Mouse (Mus musculus) lung, postnatal 14 days (tissue): Measurements from ENCODE around the gene Iqschfp.

ENCODE experiments used
- DNase-seq: peaks from one replicate; pipeline ENCODE4 v3.0.0; 2021

Gene Iqschfp

DNA sequence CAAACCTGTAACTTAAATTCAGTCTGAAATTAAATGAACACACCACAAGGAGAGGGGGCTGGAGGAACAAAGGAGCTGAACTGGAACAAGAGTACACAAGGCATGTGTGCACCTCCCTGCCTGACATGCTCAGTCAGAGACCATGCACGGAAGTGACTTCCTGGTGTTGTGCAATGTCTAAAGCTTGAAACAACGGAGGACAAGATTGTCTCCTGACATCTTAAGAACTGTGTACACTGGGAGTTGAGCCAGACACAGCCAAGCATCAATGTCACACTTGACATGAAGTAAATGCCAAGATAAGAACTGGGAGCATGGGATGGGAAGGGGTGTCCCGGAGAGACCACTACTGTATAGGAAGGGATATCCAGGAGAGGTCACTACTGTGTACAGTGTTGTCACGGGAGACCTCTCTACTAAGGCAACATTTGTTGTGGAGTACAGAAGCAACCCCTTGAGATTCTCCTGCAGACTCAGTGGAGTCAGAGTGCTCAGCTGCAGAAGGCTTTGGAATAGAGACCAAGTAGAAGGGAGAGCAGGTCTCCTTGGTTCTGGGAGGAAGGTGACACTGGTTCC, 663.1 kb downstream of the Iqschfp start:
- peak; percentile 22 for DNase-seq

DNA sequence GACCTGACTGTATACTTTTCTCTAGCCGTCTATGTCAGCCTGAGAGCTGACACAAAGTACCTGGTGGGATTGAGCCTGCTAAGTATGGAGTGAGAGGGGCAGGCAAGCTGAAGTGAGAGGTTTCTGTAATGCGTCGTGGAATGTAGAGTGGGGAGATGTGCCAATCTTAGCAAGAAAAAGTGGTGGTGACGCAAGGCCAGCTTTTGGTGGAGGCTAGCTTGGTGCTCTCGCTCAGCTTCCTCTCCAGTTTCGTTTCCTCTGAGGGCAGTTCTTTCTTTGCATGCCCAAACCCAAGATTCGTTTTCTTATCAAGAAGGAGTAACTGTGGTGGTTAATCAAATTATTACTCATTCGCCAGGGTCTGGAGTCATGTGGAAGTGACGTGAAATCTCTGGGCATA, 664.9 kb downstream of the Iqschfp start:
- peak; percentile 31 for DNase-seq

DNA sequence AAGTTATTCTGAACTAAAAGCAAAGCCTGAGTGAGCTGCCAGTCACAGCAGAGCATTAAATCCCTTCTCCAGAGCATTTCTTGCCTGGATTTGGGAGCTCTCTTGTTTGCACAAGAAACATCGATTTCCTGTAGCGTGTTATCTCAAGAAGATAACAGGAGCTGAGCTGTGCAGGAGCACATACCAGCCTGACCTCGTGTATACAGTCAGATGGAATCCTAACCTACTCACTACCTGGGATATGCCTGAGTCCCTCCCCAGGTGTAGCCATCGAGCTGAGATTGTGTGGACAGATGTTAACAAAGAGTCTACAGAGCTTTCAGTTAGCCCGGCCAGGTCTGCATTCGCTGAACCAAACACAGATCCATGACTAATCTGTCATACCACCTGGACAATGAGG, 666.7 kb downstream of the Iqschfp start:
- no peak for DNase-seq

- DNase-seq, result no peak
These were observed 668.0 kb downstream of the Iqschfp start for GRCm38 (mm10) chr3:68560057-68560456.

DNA sequence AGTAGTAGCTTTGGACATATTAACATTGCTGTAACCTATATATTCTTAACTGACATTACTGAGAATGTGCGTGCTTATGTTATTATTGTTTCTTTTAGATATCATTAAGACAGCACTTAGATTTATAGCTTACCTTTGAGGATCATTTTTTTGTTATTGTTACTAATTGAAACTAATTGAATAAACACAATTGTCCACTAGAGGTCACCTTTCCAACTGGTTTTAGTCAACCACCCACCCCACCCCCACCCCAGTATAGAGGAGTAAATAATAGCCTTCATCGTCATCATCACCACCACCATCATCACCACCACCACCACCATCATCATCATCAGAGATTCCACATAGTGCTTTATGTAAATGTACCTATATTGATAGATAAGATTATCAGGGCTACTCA, 670.8 kb downstream of the Iqschfp start:
- DNase-seq, result no peak

GRCm38 (mm10) chr3:68563922-68564321, 671.9 kb downstream of the Iqschfp start:
- DNase-seq, result peak; percentile 46

DNA sequence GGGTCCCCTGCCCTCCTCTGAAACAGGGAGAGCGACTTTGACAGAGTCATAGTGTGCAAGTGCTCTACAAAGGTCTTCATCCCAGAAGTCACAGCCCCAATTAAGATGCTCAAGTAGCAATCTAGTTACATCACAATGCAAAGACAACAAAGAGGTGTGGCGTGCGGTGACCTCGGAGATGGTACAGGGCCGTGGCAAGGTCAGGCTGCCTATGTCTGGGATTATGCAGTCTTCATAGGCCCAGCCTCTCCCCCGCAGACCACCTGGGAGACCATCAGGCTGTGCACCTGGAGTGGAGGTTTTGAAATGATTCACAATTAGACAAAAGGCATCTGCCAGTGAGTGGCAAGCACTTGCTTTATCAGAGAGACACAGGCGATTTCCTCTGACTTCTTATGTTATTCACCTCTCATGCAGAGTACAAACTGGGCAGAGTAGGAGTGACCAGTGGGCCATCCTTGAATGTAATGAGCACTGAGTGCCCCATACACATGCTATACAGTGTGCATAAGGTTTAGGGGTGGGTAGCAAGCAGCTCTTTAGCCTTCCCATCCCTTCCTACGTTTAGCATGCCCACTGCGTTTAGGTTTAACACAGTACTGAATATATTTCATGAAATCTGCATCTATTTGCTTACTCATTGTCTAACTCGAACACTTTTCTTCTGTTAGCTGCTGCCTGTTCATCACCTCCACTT, 673.1 kb downstream of the Iqschfp start:
- DNase-seq, result no peak

GRCm38 (mm10) chr3:68565675-68566055, 673.6 kb downstream of the Iqschfp start:
- DNase-seq, result no peak

- no peak for DNase-seq
These were observed 675.5 kb downstream of the Iqschfp start for GRCm38 (mm10) chr3:68567581-68567980.

DNA sequence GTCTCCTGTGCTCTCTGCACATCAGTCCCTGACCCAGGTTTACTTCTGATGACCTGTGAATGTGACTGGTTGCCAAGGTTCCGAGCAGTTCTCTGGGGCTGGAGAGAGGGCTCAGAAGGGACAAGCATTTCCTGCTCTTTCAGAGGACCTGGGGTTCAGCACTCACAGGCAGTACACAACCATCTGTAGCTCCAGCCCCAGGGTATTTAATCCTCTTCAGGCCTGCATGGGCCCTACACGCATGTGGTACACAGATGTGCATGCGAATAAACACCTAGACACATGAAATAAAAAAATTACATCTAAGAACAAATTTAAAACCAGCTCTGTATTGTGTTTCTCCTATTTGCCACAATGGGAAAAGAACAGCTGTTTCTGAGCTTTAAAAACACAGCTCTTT, 676.1 kb downstream of the Iqschfp start:
- DNase-seq, result no peak

- no peak for DNase-seq
These were observed 676.7 kb downstream of the Iqschfp start for GRCm38 (mm10) chr3:68568716-68569115.

DNA sequence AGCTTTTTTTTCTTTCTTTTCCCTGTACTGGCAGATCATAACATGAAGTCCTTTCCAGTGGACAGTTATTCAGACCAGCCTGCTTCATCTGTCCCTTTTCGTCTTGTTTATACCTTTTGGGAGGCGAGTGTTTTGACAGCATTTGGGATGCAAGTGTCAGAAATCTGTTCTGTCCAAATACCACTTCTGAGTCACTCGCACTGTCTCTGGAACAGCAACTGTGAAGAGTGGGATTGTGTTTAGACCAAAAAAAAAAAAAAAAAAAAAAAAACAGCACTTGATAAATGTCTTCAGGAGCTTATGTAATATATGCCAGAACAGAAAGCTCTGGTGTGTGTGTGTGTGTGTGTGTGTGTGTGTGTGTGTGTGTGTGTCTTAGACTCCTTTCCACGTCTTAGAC, 678.3 kb downstream of the Iqschfp start:
- no peak for DNase-seq

DNA sequence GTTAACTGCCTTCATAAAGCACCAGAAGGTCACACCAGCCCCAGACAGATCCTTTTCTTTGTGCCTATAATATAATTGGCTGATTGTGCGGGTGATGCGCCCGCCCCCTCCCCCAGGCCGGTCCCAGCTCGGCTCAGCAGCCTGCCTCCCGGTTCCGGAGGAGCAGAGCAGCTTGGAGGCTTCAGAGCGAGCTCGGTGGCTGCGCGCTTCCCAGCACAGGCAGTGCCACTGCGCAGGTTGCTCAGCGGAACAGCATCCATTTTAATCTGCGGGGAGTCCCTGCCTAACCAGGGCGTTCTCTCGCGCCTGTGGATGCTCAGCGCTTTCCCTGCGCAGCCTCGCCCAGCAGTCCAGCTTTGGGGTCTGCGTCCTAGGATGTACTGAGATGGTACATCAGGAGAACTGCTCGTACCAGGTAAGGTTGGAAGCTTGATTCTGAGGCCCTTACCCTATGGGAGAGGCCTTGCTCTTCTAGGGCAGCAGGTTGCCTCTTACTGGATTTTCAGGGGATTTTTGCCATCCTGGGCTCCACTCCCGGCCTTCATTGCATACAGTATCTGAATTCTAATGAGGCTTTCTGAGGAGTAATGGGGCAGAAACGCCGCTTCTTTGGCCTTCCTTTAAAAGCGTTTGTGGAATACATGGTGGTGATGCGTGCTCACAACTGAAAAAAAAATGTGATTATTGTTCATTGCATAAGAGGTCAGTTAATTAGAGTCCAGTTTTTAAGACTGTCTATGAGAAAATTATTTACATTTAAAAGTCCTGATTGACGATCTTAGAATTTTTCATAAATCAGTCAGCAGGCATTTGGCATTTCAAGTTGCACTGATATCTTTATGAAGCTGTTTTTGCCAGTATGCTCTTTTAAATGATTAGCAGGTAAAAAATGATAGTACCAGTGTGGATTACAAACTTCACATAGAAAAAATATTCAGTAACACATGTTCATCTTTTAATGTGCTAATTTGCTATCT, 680.5 kb downstream of the Iqschfp start:
- peak; percentile 39 for DNase-seq

GRCm38 (mm10) chr3:68573226-68573624, 681.2 kb downstream of the Iqschfp start:
- DNase-seq, result no peak

DNA sequence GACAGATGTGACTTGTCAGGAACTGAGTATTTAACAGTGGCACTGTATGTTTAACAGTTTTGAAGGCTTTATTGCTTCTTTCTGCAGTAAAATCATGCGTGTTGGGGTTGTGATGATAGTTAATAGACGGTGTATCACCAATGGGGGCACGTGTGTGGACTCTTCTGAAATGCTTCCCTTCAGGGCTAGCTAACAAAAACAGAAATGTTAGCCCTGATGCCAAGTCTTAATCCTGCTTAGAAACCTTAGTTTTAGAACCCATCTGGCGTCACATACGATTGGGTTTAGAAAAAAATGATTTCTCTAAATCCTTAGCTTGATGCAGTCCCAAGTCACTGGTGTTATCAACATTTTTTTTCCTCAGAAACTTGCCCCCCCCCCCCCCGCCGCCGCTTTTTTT, 682.1 kb downstream of the Iqschfp start:
- DNase-seq, result no peak

DNA sequence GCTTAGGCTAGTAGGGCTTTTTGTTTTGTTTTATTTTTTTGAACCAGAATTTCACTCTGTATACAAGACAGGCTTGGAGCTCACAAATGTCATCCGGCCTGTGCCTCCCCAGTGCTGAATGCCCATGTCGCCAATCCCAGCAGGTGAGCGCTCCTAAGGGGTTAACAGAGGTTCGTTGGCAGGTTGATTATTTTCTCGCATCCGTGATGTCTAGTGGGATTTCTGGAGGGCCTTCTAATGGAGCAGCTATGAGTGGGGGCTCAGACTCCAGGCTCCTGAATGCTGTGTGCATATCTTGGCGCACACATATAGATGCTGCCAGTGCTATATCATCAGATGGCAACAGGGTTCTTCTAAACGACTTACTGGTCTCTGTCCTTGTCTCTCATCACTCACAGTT, 682.5 kb downstream of the Iqschfp start:
- no peak for DNase-seq

- DNase-seq, result no peak
These were observed 683.8 kb downstream of the Iqschfp start for GRCm38 (mm10) chr3:68575636-68576340.

DNA sequence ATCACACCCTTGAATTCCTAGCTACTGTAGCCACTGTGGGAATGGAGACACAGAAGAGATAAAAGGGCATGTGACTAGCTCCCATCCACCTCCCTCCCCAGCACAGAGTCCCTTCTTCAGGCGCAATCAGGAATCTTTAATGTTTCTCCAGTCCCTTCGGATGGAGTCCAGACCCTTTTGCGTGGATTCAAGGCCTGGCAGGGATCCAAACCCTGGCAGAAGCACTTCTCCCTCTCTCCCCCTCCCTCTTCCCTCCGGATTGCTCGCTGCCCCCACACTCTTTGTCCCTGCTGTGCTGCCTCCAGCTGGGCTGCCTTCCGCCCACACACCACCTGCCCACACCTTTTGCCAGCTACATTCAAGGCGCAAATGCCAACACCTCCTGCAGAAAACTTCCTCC, 684.4 kb downstream of the Iqschfp start:
- DNase-seq, result no peak

DNA sequence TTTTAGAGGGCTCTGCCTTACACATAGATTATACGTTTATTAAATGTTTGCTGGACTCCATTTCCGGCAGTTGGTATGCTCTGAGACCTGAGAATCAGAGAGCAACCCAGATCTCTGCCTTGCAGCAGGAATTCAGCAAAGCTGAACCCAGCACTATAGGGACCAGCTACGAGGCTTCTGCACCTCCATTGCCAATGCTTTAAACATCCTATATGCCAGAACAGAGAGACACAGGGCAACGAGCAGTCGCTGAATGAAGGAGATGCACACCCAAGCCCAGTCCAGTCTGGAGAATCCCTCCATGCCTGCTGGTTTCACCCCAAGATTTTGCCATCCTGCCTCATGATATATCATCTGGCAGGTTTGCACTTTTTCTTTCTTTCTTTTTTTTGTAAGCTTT, 684.9 kb downstream of the Iqschfp start:
- no peak for DNase-seq

- no peak for DNase-seq
These were observed 689.6 kb downstream of the Iqschfp start for GRCm38 (mm10) chr3:68581591-68581990.

GRCm38 (mm10) chr3:68582103-68582740, 690.2 kb downstream of the Iqschfp start:
- DNase-seq, result no peak

GRCm38 (mm10) chr3:68583031-68583693, 691.1 kb downstream of the Iqschfp start:
- DNase-seq, result no peak
